Mouse (Mus musculus) E14TG2a.4 (cell line): Measurements from ENCODE around the gene Tat.

Experiments used
- CTCF ChIP-seq: conservative IDR thresholded peaks from 2 replicates; pipeline ENCODE4 v1.5.1; 2014; ENCODE audit warnings: low read length
- NANOG ChIP-seq: IDR thresholded peaks from 2 replicates; pipeline ENCODE4 v1.6.1; 2014; ENCODE audit warnings: borderline replicate concordance, low read length, mixed read lengths
- POU5F1 ChIP-seq: IDR thresholded peaks from 2 replicates; pipeline ENCODE4 v1.6.1; 2014; ENCODE audit warnings: low read length, borderline replicate concordance

- TF ChIP-seq CTCF (no peak), POU5F1 (no peak), NANOG (no peak)
Measured at GRCm38 (mm10) chr8:109957167-109958028, 32.8 kb upstream of the Tat start.
